Mouse (Mus musculus) spleen, adult 2 months (tissue): ENCODE results near the gene Diablo. TPM values are rescaled to one million over a fixed set of nuclear protein-coding genes. Genes with fewer than 3 reads are reported as not detected.

Experiments
- DNase-seq, 2 experiments: peaks; one replicate each; pipeline versions ENCODE4 v3.0.0 to v3.0.0-alpha.2; 2012 to 2021; ENCODE audit warnings: low spot score in 2 of 2, low read depth in 1 of 2
- H3K27ac ChIP-seq: fragments of 200-500 bp; 2 replicates; pipeline ENCODE4 v1.5.1; 2012; ENCODE audit warnings: low read length, inconsistent platforms; ENCODE audit not compliant: insufficient read depth
- H3K27me3 ChIP-seq: fragments of 200-500 bp; 2 replicates; pipeline ENCODE4 v1.6.1; 2012; ENCODE audit warnings: mild to moderate bottlenecking, moderate library complexity, low read length, inconsistent platforms; ENCODE audit not compliant: control insufficient read depth, insufficient read depth
- H3K36me3 ChIP-seq: fragments of 200-500 bp; 2 replicates; pipeline ENCODE4 v1.6.1; 2012; ENCODE audit warnings: mild to moderate bottlenecking, low read length, inconsistent platforms; ENCODE audit not compliant: control insufficient read depth, insufficient read depth
- H3K4me1 ChIP-seq: fragments of 200-500 bp; 2 replicates; pipeline ENCODE4 v1.6.1; 2011; ENCODE audit warnings: inconsistent platforms; ENCODE audit not compliant: control insufficient read depth, insufficient read depth, insufficient read length
- H3K4me3 ChIP-seq: fragments of 200-500 bp; 2 replicates; pipeline ENCODE4 v1.5.1; 2011; ENCODE audit warnings: mild to moderate bottlenecking, inconsistent platforms; ENCODE audit not compliant: insufficient read depth, insufficient read length; ENCODE audit errors: extremely low read depth
- CTCF ChIP-seq: fragments of 200-500 bp; IDR thresholded peaks from 2 replicates; pipeline ENCODE4 v1.5.1; 2011; ENCODE audit warnings: mild to moderate bottlenecking, inconsistent platforms; ENCODE audit not compliant: insufficient read depth, insufficient read length, insufficient replicate concordance; ENCODE audit errors: extremely low read depth
- POLR2A ChIP-seq: fragments of 200-500 bp; IDR thresholded peaks from 2 replicates; pipeline ENCODE4 v1.6.1; 2011; ENCODE audit warnings: low read depth, low read length, inconsistent platforms
- WGBS: fragments of 180-500 bp; shearing (Covaris S2); methylation state at CpG from one replicate; pipeline ENCODE4 v1.1.7; 2018; 5-methylcytosine and 5-hydroxymethylcytosine counted together
- polyA plus RNA-seq: library from polyadenylated mRNA; depleted of rRNA; stranded (reverse); fragments of >200 nt; gene quantifications from 2 replicates; pipeline ENCODE4 v1.2.3, GENCODE M21; 2012

Diablo gene
- polyA plus RNA-seq, 1 experiment: 37.6 TPM

DNA sequence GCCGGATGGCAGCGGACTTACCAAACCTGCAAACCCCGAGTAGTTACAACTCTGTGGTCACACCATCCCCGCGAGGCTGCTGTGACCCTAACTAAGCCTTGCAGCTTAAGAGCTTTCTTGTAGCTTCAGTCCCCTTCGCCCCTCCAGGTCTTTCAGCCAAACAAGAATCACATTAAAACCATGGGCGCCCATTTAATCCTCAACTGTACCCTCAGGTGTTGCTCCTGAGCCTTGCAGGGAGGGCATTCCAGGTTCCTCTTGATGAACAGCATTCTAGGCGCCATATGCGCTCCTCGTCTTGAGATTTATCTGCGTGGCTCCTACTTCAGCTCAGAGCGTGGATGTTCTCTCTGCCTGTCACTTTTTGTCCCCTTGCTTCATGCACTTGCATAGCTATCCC lies 15.1 kb downstream of the Diablo start:
- no peak overlapping the region for H3K27ac ChIP-seq
- H3K27me3 ChIP-seq: peaks cover 6% of the 10 kb centered on the region
- DNase-seq: no peak
- 19% methylated on average over 12 of the region's 12 CpGs for WGBS
- H3K36me3 ChIP-seq: no peaks in the 10 kb centered on the region; the same call in 1 of the 2 replicates
- peak overlapping the region; percentile 47; the same call in 1 of the 2 replicates for H3K4me3 ChIP-seq
- no peak for TF ChIP-seq CTCF
- TF ChIP-seq POLR2A: no peak
- peaks cover 6% of the 10 kb centered on the region; the same call in 1 of the 2 replicates for H3K4me1 ChIP-seq

GRCm38 (mm10) chr5:123507936-123508723 lies 15.8 kb downstream of the Diablo start:
- TF ChIP-seq POLR2A: no peak
- no peak for TF ChIP-seq CTCF
- H3K27ac ChIP-seq: no peak overlapping the region
- no peaks in the 10 kb centered on the region; the same call in 1 of the 2 replicates for H3K36me3 ChIP-seq
- peaks cover 6% of the 10 kb centered on the region; the same call in 1 of the 2 replicates for H3K4me1 ChIP-seq
- DNase-seq: peak; percentile 32 to 46
- H3K4me3 ChIP-seq: peak overlapping the region; percentile 47; the same call in 1 of the 2 replicates
- 2% methylated on average over 59 of the region's 59 CpGs for WGBS
- peaks cover 6% of the 10 kb centered on the region for H3K27me3 ChIP-seq

DNA sequence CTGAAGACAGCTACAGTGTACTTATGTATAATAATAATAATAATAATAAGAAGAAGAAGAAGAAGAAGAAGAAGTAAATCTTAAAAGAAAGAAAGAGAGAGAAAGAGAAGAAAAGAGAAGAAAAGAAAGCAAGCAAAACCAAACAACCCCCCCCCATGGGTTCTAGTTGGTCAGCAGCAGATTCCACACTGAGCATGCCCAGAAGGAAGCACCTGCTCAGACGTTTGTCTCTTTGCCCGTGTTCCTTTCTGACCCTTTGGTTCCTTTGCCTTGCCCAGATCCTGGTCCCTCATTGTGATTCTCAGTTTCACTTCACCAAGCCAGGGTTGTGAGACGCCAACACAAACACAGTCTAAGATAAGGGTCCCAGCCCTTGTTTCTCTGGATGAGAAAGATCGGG lies 22.0 kb downstream of the Diablo start:
- peaks cover 4% of the 10 kb centered on the region; the same call in 1 of the 2 replicates for H3K4me1 ChIP-seq
- TF ChIP-seq CTCF (no peak), POLR2A (no peak)
- H3K27me3 ChIP-seq: no peaks in the 10 kb centered on the region
- DNase-seq: no peak
- no peak overlapping the region for H3K4me3 ChIP-seq
- H3K36me3 ChIP-seq: no peaks in the 10 kb centered on the region
- H3K27ac ChIP-seq: no peak overlapping the region
- WGBS: 32% methylated on average over 4 of the region's 4 CpGs

DNA sequence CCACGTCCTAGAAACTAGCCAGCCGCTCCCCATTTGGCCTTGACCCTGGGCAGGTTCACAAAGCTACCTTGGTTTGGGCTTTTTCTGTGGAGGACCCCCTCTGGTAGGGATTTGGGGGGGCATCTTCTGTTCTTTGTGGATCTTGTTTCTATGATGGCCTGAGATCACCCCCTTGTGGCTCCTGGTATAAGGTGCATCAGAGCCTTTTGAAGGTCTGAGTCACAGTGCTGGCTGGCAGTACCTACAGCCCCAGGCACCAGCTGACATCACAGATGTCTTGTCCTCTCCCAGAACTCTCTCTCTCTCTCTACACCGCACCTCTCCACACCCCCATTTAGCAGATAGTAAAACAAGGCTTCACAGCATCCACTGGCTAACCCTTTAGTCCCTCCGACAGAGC lies 24.3 kb downstream of the Diablo start:
- Histone ChIP-seq H3K36me3 (no peaks in the 10 kb centered on the region), H3K27me3 (no peaks in the 10 kb centered on the region), H3K4me3 (no peak overlapping the region), H3K27ac (no peak overlapping the region), H3K4me1 (peaks cover 4% of the 10 kb centered on the region; the same call in 1 of the 2 replicates)
- peak in 1 of 2 experiments; percentile 39 for DNase-seq
- 46% methylated on average over 4 of the region's 4 CpGs for WGBS
- peak; percentile 31; the same call in 1 of the 2 replicates for TF ChIP-seq CTCF
- TF ChIP-seq POLR2A: no peak

GRCm38 (mm10) chr5:123489935-123490334 lies 34.0 kb downstream of the Diablo start:
- no peaks in the 10 kb centered on the region for H3K4me1 ChIP-seq
- no peaks in the 10 kb centered on the region for H3K36me3 ChIP-seq
- H3K27ac ChIP-seq: no peak overlapping the region
- H3K4me3 ChIP-seq: no peak overlapping the region
- no peak for TF ChIP-seq CTCF
- no peak for TF ChIP-seq POLR2A
- no peak for DNase-seq
- no peaks in the 10 kb centered on the region for H3K27me3 ChIP-seq
- WGBS: 62% methylated on average over 9 of the region's 9 CpGs

DNA sequence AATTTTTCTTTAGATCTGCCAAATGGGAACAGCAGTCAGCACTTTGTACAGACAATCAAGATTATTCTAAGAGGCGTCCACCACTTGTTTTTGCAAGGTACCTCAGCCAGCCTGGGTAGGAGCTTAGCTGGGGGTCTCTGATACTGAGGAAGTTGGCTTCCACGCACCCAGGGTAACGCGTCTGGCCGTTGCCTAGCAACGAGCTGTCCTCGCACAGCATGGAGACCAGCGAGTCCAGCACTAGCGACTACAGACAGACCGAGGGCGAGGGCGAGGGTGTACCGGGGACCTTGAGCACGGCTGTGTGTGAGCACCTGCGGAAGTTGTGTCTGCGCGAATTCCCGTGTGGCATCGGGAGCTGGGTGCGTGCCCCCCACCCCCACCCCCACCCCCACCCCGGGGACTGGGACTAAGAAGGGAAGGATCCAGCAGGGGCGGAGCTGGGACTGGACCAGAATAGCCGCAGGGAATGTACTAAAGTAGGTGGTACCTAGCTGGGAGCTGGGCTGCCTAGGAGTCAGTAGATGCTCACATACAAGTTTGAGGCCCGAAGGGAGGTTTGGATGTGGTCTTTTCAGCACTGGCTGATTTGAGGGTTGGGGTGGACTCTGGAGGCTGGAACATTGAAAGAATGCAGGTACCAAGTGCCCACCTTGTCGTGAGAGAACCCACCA lies 34.7 kb downstream of the Diablo start, which contains the start of the genes Lrrc43 and Il31:
Gene Lrrc43, plus strand, starts transcription at position 194 of the 674 bp plus-strand sequence.
Gene Il31, minus strand, starts transcription at position 378 of the 674 bp plus-strand sequence.
- 20% methylated on average over 25 of the region's 25 CpGs for WGBS
- H3K4me3 ChIP-seq: no peak within 1 kb of the TSS

More for the DNA sequence above, 34.7 kb downstream of the Diablo start, which contains the start of the genes Lrrc43 and Il31:
- no peak for DNase-seq
- Histone ChIP-seq H3K27me3 (no peaks in the 10 kb centered on the region), H3K4me1 (no peaks in the 10 kb centered on the region), H3K27ac (no peak within 1 kb of the TSS), H3K36me3 (no peaks in the 10 kb centered on the region)
- TF ChIP-seq CTCF: no peak
- TF ChIP-seq POLR2A: no peak
